Mouse (Mus musculus) inflammation-experienced regulatory T-cells, adult 6 months (primary cell): ENCODE measurements around the gene Svopl. TPM values are rescaled to one million over a fixed set of nuclear protein-coding genes. Genes with fewer than 3 reads are reported as not detected.

Experiments used
- ATAC-seq: one replicate; pipeline ENCODE4 v1.8.0; 2017
- polyA plus RNA-seq, 3 experiments: library from polyadenylated mRNA; unstranded; fragments of 100-300 nt; shearing (Covaris generic); gene quantifications; one replicate each; pipeline ENCODE4 v1.2.1; 2017

The Svopl gene
- under 1 TPM in 1 of 3 experiments, not detected in 2; 0.19 TPM for polyA plus RNA-seq

DNA sequence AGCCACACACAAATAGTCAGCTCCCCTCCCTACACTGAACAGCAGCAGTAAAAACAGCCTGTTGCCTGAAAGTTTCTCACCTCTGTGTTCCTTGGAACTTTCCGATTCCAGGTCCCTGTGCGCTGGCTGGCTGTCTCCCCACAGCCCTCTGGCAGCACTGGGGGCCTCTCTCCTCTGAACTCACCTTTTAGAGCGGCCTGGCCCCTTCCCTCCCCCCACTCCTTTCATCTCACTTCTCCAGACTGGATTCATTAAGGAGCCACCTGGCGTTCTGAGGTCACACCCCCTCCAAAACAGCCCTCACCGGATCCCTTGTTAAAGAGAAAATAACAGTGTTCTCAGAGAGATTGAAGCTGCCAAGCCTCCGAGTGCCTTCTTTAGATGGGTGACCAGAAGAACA is at the start of gene Svopl:
Svopl (minus strand) TSS at position 159 of the 400 bp plus-strand sequence.
- no peak for ATAC-seq

DNA sequence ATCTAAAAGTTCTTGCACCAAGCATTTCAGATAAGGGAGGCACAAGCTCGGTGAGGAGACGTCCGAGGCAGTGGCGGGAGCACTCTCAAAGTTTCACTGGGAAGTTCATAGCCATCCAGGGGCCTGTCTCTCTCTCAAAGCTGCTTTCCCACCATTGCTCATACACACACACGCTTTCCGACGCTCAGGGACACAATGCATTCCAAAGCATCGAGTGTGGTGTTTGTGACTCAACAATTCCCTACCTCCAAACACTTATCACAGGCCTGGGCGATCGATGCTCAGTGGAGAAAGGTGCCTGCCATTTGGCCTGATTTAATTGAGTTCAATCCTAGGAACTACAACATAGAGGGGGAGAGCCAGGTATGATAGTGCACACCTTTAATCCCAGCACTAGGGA is 47.9 kb upstream of the Svopl start:
- no peak for ATAC-seq

DNA sequence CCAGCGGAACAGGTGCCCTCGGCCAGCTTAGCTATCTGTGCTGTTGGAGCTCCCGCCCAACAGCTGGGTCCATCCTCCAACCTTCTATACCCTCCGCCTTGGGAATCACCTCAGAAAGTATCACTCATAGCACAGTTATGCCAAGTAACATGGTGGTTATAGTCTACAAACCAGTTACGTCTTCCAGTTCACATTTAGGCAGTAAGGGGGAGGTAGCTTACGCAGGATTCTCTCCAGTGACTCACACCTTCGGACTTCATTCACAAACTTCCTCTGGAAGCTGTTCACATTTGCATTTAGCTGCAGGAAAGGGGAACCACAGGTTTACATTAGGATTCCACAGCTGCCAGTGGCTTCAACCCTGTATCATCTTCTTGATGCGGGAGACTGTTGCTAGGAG is 45.7 kb upstream of the Svopl start:
- no peak for ATAC-seq

DNA sequence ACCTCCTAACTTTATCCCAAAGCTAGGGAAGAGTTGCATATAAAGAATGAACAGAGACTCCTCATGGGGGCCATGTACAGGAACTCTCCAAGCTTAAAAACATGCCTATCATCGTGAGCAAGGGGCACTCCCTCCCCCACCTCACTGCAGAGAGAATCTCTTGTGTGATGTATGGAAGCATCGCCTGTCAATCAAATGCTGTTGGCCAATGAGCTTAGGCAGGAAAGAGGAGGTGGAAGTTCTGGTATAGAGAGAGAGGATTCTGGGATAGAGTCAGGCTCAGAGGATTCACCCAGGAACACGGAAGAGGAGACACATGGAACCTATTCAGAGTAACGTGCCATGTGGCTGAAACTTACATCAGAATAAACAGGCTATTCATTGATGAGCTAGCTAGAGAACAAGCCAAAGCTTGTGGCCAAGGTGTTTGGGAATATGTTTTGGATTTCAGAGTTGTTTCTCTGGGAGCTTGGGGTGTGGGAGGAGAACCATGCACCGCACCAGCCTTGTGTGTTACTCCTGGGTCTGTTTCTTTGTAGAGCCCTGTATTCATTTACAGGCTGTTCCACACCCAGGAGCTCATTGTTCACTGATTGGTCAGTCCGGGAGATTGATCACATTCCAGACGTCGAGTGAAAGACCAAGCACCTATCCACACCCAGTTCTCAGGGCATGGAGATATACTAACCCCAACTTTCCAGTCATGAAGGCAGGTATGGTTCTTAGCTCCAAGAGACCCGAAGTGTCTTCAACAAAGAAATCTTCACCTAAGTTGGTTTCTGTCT is 40.6 kb upstream of the Svopl start:
- no peak for ATAC-seq

DNA sequence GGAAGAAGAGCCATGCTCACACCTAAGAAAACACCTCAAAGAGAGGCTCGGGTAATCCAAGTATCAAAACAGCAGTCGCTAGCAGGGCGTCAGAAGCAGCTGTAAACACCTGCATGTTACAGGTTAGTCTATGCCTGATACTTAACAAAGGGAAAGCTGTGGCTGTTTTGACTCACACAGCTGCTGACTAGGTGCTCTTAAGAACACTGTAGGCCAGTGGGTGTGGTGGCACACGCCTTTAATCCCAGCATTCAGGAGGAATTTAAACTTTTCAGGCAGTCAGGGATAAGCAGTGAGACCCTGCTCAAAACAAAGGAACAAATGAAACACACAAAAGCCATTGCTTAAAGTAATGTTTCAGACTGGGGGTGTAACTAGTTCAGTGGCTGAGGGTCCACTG is 36.4 kb upstream of the Svopl start:
- ATAC-seq: no peak

DNA sequence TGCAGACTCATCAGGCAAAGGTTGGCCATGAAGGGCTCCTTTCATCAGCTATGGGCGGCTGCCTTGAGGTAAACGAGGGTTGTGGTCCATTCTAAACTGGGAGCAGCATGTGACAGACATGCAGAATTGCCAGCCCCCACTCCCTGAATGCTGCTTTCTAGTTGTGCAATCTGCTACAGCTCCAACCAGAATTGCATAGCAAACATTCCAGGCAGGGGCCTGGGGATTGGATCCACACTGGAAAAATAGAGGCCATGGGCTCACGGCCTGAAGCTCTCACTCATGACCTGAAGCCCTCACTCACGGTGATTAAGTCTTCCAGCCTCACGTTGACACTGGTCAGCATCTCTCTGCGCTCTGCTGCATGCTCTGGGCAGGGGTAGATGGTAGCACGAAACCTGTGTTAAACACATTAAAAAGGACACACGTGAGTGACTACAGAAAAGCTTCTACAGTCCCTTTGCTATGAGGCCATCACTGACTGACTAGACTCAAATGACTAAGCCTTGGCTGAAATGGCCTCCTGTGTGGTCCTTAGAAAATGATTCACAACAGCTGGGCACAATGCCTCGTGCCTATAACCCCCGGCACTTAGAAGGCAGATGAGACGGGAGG is 35.0 kb upstream of the Svopl start:
- no peak for ATAC-seq

DNA sequence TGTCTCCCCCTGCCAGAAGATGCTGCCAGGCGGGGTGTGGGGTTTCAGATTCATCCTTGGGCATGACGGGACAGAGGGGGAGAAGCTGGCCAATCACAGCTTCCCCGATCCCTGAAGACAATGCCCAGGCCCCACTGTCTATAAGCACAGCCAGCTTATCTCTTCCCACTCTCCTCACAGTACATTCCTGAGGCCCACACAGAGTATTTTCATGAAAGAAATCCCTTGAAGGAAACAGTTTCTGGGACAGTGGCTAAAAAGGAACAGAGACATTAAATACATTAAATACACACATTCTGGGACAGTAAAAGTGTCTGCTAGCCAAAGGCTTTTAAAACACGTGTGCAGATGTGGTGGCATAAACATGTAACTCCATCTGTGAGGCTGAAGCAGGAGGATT is 33.6 kb upstream of the Svopl start:
- ATAC-seq: no peak

DNA sequence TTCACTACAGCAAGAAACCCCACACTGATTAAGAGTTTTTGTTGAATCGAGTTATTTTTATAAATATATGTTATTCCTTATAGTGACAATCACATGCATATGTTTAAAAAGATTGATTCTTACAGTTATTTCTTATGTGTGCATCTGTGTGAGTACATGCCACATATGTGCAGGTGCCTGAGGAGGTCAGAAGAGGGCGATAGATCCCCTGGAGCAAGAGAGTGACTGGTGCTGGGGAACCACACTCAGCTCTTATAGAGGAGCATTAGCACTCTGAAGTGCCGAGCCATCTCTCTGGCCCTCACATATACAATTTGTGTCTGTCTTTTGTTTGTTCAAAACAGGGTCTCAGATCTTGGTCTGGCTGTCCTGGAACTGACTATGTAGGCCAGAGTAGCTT is 26.8 kb upstream of the Svopl start:
- ATAC-seq: no peak

DNA sequence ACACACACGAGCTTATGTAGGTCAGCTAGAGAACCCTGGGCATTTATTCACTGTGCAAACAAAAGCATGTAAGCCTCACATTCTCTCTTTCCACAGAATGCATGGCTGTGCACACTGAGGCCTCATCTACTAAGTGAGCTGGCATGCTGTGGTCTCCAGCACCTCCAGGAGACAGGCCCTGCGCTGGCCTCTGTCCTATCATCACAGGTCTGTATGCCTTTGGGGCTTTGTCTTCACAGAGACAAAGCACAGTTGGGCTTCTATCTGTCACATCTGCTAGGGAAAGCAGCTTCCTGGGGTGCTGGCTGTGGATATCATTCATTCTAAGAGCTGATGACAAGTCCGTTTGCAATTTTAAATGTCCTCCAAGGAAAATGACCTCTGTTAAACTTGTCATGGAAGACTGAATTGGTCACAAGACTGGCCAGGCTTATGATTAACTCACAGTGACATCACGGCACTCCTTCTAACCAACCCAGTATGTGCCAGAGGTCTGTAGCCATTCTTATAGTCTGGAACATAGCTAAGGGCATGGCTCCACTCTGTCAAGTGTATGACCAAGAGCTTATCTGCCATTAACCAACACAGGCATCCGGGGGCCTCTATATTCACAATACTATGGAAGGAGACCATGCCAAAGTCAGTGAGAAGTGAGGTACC is 25.5 kb upstream of the Svopl start:
- no peak for ATAC-seq

DNA sequence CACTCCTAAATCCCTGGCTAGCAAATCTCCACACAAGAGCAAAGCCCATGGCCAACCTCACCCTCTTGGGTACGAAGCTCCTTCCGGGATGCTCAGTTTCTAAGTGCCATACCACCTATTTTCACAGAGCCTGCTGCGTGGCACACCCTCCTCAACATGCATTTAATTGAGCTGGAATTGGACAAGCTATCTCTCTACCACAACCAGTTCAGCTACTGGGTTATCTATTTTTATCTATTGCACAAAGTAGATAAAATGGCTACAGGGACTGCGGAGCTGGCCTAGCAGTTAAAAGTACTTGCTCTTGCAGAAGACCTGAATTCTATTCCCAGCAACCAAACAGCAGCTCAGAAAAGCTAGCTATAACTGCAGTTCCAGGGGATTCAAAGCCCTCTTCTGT is 24.5 kb upstream of the Svopl start:
- ATAC-seq: no peak

DNA sequence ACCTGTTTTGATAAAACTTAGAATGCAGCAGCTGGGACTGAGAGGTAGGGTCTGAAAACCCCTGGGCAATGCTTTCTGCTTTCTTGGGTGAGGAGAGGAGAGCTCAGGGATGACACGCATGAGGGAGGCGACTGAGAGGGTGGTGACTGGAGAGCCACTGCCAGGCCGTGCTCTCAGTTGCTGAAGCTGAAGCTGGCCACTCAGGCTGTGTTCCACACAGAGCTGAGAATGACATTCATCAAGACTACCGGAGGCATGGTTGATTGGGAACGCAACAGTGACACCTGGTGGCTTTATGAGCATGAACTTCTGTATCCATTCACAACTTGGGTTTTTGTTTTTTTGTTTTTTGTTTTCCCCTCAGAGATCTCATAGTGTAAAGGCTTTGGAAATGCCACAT is 19.4 kb upstream of the Svopl start:
- peak; percentile 85 for ATAC-seq

DNA sequence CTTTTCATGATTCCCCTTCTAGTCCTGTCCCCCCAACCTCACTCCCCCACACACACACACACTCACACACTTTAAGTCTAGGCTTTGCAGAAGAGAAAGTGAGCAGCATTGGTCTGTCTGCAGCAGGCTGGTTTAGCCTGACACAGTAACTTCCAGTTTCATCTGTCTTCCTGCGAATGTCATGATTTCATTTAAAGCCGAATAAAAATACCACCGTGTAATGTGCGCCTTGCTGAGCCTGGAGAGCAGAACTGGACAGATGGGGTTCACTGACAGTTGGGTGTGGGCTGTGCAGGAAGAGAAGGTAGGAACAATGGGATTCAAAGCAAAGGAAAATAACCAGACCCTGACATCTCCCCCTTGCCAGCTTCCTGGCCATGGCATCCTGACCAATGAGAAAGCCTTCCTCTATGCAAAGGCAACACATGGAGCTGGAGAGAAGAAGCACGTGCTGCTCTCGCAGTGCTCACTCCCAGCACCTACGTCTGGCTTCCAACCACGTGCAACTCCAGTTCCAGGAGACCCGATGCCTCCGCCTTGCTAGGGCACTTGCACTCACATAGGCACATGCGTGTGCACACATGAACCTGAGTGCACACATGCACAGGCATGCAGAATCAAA is 18.8 kb upstream of the Svopl start:
- no peak for ATAC-seq

DNA sequence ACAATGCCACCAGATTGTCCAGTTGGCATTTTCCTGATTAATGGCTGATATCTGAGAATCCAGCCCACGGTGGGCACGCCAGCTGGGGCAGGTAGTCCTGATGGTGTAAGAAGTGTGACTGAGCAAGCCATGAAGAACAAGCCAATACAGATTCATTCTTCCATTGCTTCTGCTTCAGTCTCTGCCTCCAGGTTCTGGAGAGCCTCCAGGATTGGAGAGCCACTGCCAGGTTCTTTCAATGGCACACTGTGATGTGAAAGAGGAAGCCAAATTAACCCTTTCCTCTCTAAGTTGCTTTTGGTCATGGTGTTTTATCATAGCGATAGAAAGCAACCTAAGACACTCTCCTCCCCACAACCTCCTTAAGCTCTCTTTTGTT is 18.3 kb upstream of the Svopl start:
- ATAC-seq: no peak

DNA sequence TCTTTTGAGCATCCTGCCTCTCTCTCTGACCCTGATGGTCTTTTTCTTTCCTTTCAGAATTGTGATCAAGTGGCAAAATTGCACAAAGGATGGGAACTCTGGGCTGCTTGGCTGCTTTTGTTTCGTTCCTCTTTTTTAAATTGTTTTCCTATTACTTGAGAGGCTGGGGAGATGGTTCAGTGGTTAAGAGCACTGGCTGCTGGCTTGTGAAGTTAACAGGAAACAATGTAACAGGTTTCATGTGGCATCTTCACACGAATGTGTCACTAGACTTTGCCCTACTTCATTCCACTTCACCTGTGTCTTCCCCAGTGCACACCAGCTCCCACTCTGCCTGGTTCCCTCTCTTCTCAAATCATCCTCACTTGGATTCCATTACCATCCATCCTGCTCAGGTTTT is 17.8 kb upstream of the Svopl start:
- ATAC-seq: no peak

DNA sequence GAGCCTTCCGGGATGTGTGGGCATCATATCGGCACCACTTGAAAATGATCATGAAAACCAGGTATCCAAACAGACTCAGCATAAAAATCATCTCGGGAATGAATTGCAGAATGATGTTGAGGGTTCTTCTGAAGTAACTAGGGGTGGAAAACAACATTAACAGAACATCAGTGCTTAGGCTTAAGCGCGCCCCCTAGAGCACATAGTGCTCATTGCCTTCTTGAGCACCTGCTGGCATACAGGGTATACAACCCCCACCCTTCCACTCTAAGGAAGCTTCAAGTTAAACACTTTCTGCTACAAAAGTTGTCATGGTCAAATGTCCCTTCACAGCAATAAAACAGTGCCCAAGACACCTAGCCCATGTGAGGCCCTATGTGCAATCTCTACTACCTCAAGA is 12.0 kb upstream of the Svopl start:
- ATAC-seq: no peak

DNA sequence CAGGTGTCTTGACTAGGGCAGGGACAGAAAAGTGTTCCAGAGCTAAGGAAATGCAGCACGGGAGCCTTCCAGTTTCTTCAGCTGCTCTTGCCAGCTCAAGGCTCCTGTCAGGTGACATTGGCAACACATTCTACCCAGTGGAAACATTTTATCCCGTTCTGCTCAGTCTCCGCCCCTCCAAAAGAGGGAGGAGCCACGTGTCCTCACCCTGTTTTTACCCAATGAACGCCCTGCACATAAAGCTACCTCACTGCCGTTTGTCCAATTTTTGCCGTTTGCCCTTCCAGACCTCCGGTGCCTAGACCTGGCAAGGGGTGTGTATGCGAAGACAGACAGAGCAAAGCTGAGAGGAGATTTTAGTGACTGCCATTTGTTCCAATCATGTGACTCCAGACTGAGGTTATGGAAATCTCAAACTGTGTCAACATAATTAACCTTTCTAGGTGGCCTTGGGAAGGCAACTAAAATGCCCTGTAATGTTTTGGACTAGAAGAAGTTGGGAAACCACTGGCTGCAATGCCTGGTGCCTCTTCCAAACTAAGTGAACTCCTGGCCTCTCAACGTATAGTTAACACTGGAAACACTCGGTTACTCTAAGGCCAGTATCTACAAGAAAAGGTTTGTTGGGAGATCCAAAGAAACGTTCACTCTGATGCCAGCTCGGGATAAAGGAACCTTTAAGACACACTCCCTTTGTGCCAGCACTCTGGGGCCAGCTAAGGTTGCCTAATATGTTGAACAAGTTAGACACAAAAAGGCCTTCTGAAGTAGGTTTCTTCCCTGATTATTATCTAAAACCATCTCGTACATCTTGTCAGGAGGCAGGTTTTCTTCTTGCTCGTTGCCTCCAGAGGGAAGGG is 8.9 kb upstream of the Svopl start:
- no peak for ATAC-seq

DNA sequence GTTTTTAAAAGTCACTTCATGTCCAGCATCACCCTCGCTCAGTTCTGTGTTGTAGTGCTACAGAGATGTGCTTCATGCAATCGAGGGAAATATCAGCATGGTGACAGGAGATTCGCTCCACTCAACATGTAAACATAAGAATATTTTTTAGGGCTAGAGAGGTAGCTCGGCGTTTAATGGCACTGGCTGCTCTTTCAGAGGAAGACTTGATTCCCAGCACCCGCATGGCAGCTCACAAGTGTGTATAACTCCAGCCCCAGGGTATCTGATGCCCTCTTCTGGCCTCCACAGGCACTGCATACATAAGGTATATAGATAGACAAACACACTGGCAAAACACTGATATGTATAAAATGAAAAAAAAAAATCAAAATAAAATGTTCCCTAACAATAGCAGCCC is 2.8 kb upstream of the Svopl start:
- no peak for ATAC-seq

DNA sequence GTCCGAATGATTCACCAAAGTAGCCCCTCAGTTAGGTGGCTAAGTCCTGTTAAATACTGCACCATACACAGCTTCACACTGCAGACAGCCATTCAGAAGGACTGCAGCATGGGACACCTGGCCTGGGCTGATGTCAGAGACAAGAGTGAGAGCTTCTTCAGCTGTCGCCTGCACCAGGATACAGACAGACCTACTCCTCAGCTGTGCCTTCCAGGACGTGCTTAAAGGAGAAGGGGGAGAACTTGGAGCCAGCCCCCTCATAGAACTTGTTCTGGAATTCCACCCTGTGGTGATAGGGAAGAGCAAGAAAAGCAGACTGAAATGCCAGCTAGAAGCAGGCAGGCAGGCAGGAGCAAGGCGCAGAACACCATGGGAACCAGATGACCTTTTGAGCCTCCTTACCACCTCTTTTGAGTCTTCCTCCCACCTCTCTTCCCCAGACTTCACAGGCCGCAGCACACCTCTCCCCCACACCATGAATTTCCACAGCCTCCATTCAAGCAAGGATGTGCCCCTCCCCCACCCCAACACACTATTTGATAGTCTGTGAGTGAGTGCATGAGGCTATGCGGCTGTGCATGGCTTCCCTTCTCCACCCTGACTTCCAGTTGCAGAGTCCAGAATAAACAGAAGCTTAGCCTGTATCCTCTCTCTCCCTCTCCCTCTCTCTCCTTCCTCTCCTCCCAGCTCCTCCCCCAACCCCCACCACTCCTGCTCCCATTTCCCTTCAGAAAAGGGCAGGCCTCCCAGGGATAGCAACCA is 2.2 kb upstream of the Svopl start:
- ATAC-seq: peak; percentile 38

DNA sequence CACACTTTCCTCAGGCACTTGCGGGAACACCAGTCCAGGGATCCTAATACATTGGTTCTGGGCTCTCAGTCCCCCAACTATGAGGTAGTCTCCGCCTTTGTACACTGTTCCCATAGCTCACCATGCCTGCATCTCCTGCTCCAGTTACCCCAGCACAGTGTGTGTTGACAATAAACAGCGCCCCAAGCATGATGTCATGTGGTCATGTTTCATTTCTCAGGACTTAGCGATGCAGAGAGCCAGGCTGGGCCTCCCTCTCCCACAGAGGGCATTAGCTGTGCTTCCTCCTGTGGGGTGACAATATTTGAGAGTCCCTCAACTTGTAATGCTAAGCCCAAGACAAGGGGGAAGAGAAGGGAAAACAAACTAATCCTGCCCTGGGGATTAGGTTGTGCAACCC is 1.2 kb upstream of the Svopl start:
- no peak for ATAC-seq

DNA sequence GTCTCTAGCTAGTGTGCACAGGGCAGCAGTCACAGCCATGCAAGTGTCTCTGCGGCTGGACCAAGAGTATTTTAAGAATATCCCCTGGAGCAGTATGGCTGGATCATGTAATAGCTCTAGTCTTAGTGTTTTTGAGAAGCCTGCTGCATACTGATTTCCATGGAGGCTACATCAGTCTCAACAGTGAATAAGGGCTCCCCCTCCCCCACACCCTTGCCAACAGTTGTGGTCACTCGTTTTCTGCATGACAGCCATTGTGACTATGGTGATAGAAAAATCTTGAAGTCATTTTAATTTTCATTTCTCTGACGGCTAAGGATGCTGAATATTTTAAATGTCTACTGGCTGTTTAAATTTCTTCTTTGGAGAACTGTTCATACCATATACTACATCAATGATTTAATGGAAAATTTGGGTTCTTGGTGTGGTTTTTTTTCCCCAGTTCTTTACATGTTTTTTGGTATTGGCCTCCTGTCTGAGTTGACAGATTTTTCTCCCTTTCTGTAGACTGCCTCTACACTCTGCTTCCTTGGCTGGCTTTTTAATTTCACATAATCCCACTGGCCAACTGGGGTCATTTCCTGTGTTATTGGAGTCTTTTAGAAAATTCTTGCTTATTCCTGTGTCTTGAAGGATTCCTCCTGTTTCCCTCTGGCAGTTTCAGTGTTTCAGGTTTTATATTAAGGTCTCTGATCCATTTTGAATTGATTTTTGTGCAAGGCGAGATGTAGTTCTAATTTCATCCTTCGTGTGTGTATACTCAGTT is 13.8 kb downstream of the Svopl start:
- ATAC-seq: no peak

DNA sequence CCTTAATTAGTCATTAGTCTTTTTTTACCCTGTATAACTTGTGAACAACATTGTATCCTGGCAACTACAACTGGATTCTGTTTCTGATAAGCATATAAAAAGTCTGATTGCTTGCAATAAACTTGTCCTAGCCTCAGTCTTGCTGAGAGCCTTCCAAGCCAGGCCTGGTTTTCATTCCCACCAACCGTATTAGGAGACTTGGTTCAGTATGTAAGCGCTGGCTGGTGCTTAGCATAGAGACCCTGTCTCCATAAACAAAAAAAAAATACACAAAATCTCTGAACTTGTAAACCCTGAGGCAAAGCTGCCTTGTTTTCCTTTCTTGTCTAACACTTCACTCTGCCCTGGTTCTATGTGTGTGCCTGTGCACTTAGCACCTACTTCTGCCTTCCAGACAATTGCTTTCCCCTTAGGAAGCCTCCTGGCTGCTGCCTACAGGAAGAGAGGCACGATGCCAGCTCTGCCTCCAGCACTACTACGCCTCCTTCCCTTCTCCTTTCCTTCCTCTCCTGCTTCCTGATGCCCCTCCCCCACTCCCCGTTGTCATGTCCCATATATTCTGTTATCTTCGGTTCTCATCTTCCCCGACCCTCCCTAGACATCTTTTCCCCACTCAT is 14.8 kb downstream of the Svopl start:
- ATAC-seq: no peak
